Mouse (Mus musculus) CH12.LX (cell line): ENCODE data around the gene Pou2f3. TPM values are rescaled to one million over a fixed set of nuclear protein-coding genes. Genes with fewer than 3 reads are reported as not detected.
A peak's percentile ranks its signal among the peaks of the same experiment; 100 is the strongest.

Experiments used
- DNase-seq: peaks from one replicate; pipeline ENCODE4 v3.0.0-alpha.2; 2013; ENCODE audit errors: extremely low read depth
- H3K27ac ChIP-seq: 2 replicates; pipeline ENCODE4 v1.5.1; 2012; ENCODE audit warnings: low read depth, mild to moderate bottlenecking, control low read depth, moderate library complexity; ENCODE audit not compliant: insufficient read depth
- H3K27me3 ChIP-seq: replicated peaks from 2 replicates; pipeline ENCODE3; 2012; ENCODE audit warnings: inconsistent platforms
- H3K36me3 ChIP-seq, 2 experiments: replicated peaks in 1 of 2; 2 replicates each; pipeline versions ENCODE3 to v1.6.1; 2012; ENCODE audit warnings: inconsistent platforms in 1 of 2, low read length in 1 of 2, mild to moderate bottlenecking in 1 of 2, mixed read lengths in 1 of 2, moderate library complexity in 1 of 2; ENCODE audit not compliant: control insufficient read depth in 1 of 2, insufficient read depth in 1 of 2
- H3K4me1 ChIP-seq, 2 experiments: 2 replicates each; pipeline ENCODE4 v1.6.1; 2012; ENCODE audit warnings: inconsistent platforms in 1 of 2, moderate library complexity in 1 of 2; ENCODE audit not compliant: insufficient read depth in 2 of 2, control insufficient read depth in 1 of 2
- H3K4me2 ChIP-seq: 2 replicates; pipeline ENCODE4 v1.6.1; 2012; ENCODE audit warnings: low read depth, mild to moderate bottlenecking, control low read depth; ENCODE audit not compliant: poor library complexity, insufficient read depth, severe bottlenecking
- H3K4me3 ChIP-seq, 3 experiments: fragments of 150-350 bp in 1 of 3; sonication (generic) in 1 of 3; replicated peaks in 1 of 3; 2 replicates each; pipeline versions ENCODE3 to v1.5.1; 2011 to 2012; ENCODE audit warnings: low read depth in 2 of 3, low read length in 2 of 3, mild to moderate bottlenecking in 2 of 3, moderate library complexity in 2 of 3, control low read depth in 1 of 3, improper control_type of control experiment in 1 of 3, inconsistent platforms in 1 of 3, mixed read lengths in 1 of 3; ENCODE audit not compliant: poor library complexity in 1 of 3
- H3K79me2 ChIP-seq: replicated peaks from 2 replicates; pipeline ENCODE4 v1.6.1; 2012; ENCODE audit warnings: mild to moderate bottlenecking, moderate library complexity; ENCODE audit not compliant: control insufficient read depth, poor library complexity, insufficient read depth, severe bottlenecking; ENCODE audit errors: extremely low read depth
- H3K9ac ChIP-seq: 2 replicates; pipeline ENCODE4 v1.6.1; 2012; ENCODE audit warnings: low read depth, mild to moderate bottlenecking, control low read depth, moderate library complexity; ENCODE audit not compliant: insufficient read depth
- H3K9me3 ChIP-seq: replicated peaks from 2 replicates; pipeline ENCODE3; 2012; ENCODE audit warnings: low read length, inconsistent platforms, mixed read lengths
- BHLHE40 ChIP-seq: IDR thresholded peaks from 2 replicates; pipeline ENCODE4 v1.6.1; 2011; ENCODE audit warnings: mild to moderate bottlenecking, low read depth, low read length, improper control_type of control experiment
- CHD1 ChIP-seq: IDR thresholded peaks from 2 replicates; pipeline ENCODE4 v1.6.1; 2012; ENCODE audit warnings: low read depth, low read length, improper control_type of control experiment, inconsistent platforms
- CHD2 ChIP-seq: IDR thresholded peaks from 2 replicates; pipeline ENCODE4 v1.6.1; 2011; ENCODE audit warnings: low read length, improper control_type of control experiment
- ELF1 ChIP-seq: IDR thresholded peaks from 2 replicates; pipeline ENCODE4 v1.6.1; 2014; ENCODE audit warnings: low read depth, mild to moderate bottlenecking, inconsistent platforms, low read length, improper control_type of control experiment
- EP300 ChIP-seq: IDR thresholded peaks from 2 replicates; pipeline ENCODE4 v1.6.1; 2011; ENCODE audit warnings: low read length, improper control_type of control experiment
- ETS1 ChIP-seq: conservative IDR thresholded peaks from 2 replicates; pipeline ENCODE4 v1.6.1; 2012; ENCODE audit warnings: low read depth, mild to moderate bottlenecking, inconsistent platforms, low read length, improper control_type of control experiment, moderate library complexity
- IRF4 ChIP-seq: IDR thresholded peaks from 2 replicates; pipeline ENCODE4 v1.6.1; 2014; ENCODE audit warnings: low read depth, mild to moderate bottlenecking, inconsistent platforms, low read length, improper control_type of control experiment
- KAT2A ChIP-seq: IDR thresholded peaks from 2 replicates; pipeline ENCODE4 v1.6.1; 2012; ENCODE audit warnings: low read length, improper control_type of control experiment, inconsistent platforms; ENCODE audit not compliant: insufficient replicate concordance
- MAFK ChIP-seq: IDR thresholded peaks from 2 replicates; pipeline ENCODE4 v1.6.1; 2011; ENCODE audit warnings: low read length, improper control_type of control experiment; ENCODE audit not compliant: insufficient replicate concordance
- MAX ChIP-seq: IDR thresholded peaks from 2 replicates; pipeline ENCODE4 v1.6.1; 2011; ENCODE audit warnings: low read length, improper control_type of control experiment
- MAZ ChIP-seq: IDR thresholded peaks from 2 replicates; pipeline ENCODE4 v1.6.1; 2012; ENCODE audit warnings: low read depth, mild to moderate bottlenecking, inconsistent platforms, low read length, improper control_type of control experiment, moderate library complexity
- MEF2A ChIP-seq: IDR thresholded peaks from 2 replicates; pipeline ENCODE4 v1.6.1; 2014; ENCODE audit warnings: low read depth, mild to moderate bottlenecking, inconsistent platforms, low read length, improper control_type of control experiment, borderline replicate concordance
- NELFE ChIP-seq: IDR thresholded peaks from 2 replicates; pipeline ENCODE4 v1.6.1; 2011; ENCODE audit warnings: low read depth, low read length, improper control_type of control experiment
- NRF1 ChIP-seq: IDR thresholded peaks from 2 replicates; pipeline ENCODE4 v1.6.1; 2014; ENCODE audit warnings: low read depth, mild to moderate bottlenecking, inconsistent platforms, low read length, improper control_type of control experiment, moderate library complexity
- PAX5 ChIP-seq: IDR thresholded peaks from 2 replicates; pipeline ENCODE4 v1.6.1; 2012; ENCODE audit warnings: low read length, inconsistent platforms, mixed read lengths
- POLR2A ChIP-seq: IDR thresholded peaks from 2 replicates; pipeline ENCODE4 v1.6.1; 2011; ENCODE audit warnings: low read depth, mild to moderate bottlenecking, improper control_type of control experiment, low read length
- POLR2AphosphoS2 ChIP-seq: IDR thresholded peaks from 2 replicates; pipeline ENCODE4 v1.6.1; 2011; ENCODE audit warnings: low read depth, low read length, improper control_type of control experiment
- RCOR1 ChIP-seq: conservative IDR thresholded peaks from 2 replicates; pipeline ENCODE4 v1.6.1; 2012; ENCODE audit warnings: low read depth, mild to moderate bottlenecking, inconsistent platforms, low read length, improper control_type of control experiment
- SIN3A ChIP-seq: IDR thresholded peaks from 2 replicates; pipeline ENCODE4 v1.6.1; 2012; ENCODE audit warnings: low read length, improper control_type of control experiment, inconsistent platforms
- SMC3 ChIP-seq: IDR thresholded peaks from 2 replicates; pipeline ENCODE4 v1.6.1; 2011; ENCODE audit warnings: low read depth, low read length, improper control_type of control experiment
- TCF12 ChIP-seq: IDR thresholded peaks from 2 replicates; pipeline ENCODE4 v1.6.1; 2014; ENCODE audit warnings: low read depth, mild to moderate bottlenecking, inconsistent platforms, low read length, improper control_type of control experiment
- ZC3H11A ChIP-seq: IDR thresholded peaks from 2 replicates; pipeline ENCODE4 v1.6.1; 2012; ENCODE audit warnings: low read depth, mild to moderate bottlenecking, inconsistent platforms, low read length, improper control_type of control experiment
- ZNF384 ChIP-seq: IDR thresholded peaks from 2 replicates; pipeline ENCODE4 v1.6.1; 2012; ENCODE audit warnings: low read depth, low read length, improper control_type of control experiment, inconsistent platforms
- dilution Hi-C: fragments of 300-500 bp; cut with MboI; formaldehyde crosslinking; loops from 2 replicates; pipeline ENCODE4 v1.14.3; 2020; ENCODE audit warnings: low sequenced_read_pairs; ENCODE audit not compliant: extremely low pct_unique_long_range_greater_than_20kb, extremely low pct_ligation_motif_present
- in situ Hi-C: fragments of 300-500 bp; cut with MboI; formaldehyde crosslinking; loops from 3 replicates; pipeline ENCODE4 v1.14.3; 2019; ENCODE audit warnings: low sequenced_read_pairs, low pct_ligation_motif_present, low pct_unique_long_range_greater_than_20kb, mixed read lengths
- polyA plus RNA-seq: library from polyadenylated mRNA; unstranded; fragments of >175 nt; gene quantifications from 2 replicates; pipeline ENCODE4 v1.2.1, GENCODE M21; 2012; ENCODE audit warnings: low read depth; ENCODE audit not compliant: insufficient read length
- total RNA-seq, 2 experiments: library from RNA; depleted of rRNA; stranded (reverse); fragments of 300-350 nt in 1 of 2; fragments of >200 nt in 1 of 2; gene quantifications; 2 replicates each; pipeline ENCODE4 v1.2.3; 2012 to 2014

Gene Pou2f3
- total and polyA plus RNA-seq, 3 experiments = 0.21 to 0.49 TPM; not detected in 1

- Histone ChIP-seq H3K9me3 (no peaks in the 10 kb centered on the region), H3K79me2 (peaks cover 25% of the 10 kb centered on the region), H3K4me1 (peaks cover 5 to 24% of the 10 kb centered on the region in 2 experiments), H3K4me3 (peak overlapping the region; percentile 85 to 96 (median 86)), H3K4me2 (peak overlapping the region; percentile 62), H3K27ac (peak overlapping the region; percentile 52), H3K27me3 (no peaks in the 10 kb centered on the region), H3K36me3 (peaks cover 0 to 13% of the 10 kb centered on the region in 2 experiments), H3K9ac (peak overlapping the region; percentile 80)
- no peak for DNase-seq
- dilution Hi-C loops = no loop called here
- TF ChIP-seq MEF2A (0 out of 2 replicates have a peak, but pooled peaks have one; percentile 6), ZNF384 (no peak), MAFK (no peak), POLR2A (no peak), ELF1 (no peak), KAT2A (no peak), EP300 (no peak), ZC3H11A (no peak), MAX (no peak), BHLHE40 (no peak), POLR2AphosphoS2 (no peak), NRF1 (peak; percentile 57), RCOR1 (no peak), TCF12 (no peak), MAZ (no peak), ETS1 (no peak), SIN3A (peak; percentile 25; the same call in 1 of the 2 replicates), NELFE (no peak), CHD2 (no peak), CHD1 (no peak), SMC3 (no peak), IRF4 (no peak), PAX5 (no peak)
- in situ Hi-C loops = loop anchor here (5.0 kb wide), 1 partner anchor 104 kb away; no protein-coding TSS in a partner anchor
These were observed 103.6 kb downstream of the Pou2f3 start for GRCm38 (mm10) chr9:43106426-43107186.
